Mouse (Mus musculus): ENCODE measurements around the gene Vps26b.

The Vps26b gene

GRCm38 (mm10) chr9:27005231-27005630 lies 24.6 kb downstream of the Vps26b start:
- no peak for TF ChIP-seq GATA4 (IDR thresholded peaks at IDR 0.05; ENCODE audit: insufficient replicate concordance, low read length)

GRCm38 (mm10) chr9:26999461-27000395 lies 30.1 kb downstream of the Vps26b start, which contains the start of the genes Acad8 and Thyn1:
Gene Acad8 (minus strand): TSS chr9:26999566.
Gene Thyn1 (plus strand): TSS chr9:26999710.
- TF ChIP-seq GATA4 (IDR thresholded peaks at IDR 0.05; ENCODE audit: insufficient replicate concordance, low read length) = no peak

DNA sequence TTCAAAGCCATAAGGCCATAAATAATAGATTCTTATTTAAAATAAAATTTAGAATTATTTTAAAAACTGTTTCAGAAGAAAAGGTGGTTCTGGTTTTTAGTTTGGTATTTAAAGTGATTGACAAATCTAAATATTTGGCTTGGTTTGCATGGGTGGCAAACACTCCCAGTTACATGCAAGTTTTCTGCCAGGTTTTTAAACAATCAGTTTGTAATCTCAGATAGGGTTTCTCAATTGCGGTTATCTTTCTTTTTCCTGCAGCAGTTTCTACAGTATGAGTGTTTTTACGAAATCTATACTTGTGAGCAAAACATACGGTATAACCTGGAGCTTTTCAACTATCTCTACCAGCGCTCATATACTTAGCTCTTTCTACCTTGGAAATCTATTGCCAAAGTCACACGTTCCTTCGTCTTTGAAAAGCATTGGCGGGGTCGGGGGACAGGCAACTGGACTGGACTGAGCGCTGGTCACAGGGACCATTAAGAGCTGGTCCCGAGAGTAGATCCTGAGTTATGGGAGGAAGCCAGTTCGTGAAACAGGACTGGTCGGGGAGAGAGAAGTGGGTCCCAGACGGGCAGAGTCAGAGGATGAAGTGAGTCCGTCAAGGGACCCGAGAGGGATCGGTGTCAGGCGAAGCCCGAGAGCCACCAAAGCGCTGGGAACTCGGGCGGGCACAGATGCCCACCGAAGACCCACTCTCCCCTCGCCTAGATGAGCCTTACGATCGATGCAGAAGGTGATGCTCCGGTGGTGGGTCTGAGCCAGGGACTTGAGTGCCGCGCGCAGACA lies 31.0 kb downstream of the Vps26b start:
- no peak for TF ChIP-seq GATA4 (IDR thresholded peaks at IDR 0.05; ENCODE audit: insufficient replicate concordance, low read length)

DNA sequence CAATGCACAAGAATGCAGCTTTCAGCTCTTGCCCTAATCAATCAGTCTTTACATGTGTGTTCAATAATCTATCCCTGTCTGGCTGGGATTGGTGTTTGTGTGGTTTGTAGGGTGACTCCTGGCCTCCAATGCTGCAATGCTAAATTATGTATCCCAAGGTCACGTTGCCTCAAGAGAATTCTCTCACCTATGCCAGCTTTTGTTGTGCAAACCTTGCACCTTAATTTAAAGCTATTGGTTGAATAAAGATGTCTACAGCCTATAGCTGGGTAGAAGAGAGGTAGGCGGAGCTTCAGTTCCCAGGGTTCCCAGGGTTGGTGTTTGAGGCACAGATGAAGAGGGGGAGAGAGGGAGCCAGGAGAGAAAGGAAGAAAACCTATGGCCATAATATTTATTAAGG lies 32.4 kb downstream of the Vps26b start:
- TF ChIP-seq GATA4 (IDR thresholded peaks at IDR 0.05; ENCODE audit: insufficient replicate concordance, low read length) = no peak

- TF ChIP-seq GATA4 (IDR thresholded peaks at IDR 0.05; ENCODE audit: insufficient replicate concordance, low read length) = no peak
These were observed 32.8 kb downstream of the Vps26b start for GRCm38 (mm10) chr9:26997062-26997461.

DNA sequence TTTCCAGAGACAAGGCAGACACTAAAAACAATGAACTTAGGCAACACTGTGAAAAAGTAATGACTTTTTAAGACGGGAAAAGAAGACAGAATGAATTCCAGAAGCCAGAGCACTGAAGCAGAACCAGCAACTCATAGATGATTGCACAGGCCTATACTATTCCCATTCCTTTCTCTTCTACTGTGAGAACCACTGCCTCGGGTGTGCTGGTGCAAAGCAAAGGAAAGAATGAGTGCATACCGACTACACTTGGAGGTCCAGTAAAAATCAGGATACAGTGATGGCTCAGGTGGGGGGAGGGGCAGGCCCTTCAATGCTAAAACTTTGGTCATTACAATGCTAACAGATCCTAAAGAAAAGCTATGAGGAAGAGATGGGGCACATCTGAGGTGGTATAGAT lies 36.0 kb downstream of the Vps26b start:
- TF ChIP-seq GATA4 (IDR thresholded peaks at IDR 0.05; ENCODE audit: insufficient replicate concordance, low read length) = no peak

DNA sequence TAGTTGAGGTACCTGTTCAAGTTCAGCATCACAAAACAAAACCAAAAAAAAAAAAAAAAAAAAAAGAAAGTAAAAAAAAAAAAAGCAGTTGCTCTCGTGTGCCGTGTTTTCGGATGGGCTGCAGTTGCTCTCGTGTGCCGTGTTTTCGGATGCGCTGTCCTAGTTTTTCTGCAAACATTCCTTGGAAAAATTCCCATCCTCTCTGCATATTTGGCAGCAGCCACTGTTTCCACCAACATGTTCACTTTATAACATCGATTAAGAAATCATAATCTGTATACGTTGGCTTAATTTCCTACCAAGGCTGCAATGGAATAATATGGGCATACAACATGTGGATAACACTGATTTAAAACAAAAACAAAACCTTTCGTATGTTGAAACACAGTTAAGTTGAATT lies 36.7 kb downstream of the Vps26b start:
- TF ChIP-seq GATA4 (IDR thresholded peaks at IDR 0.05; ENCODE audit: insufficient replicate concordance, low read length) = no peak

DNA sequence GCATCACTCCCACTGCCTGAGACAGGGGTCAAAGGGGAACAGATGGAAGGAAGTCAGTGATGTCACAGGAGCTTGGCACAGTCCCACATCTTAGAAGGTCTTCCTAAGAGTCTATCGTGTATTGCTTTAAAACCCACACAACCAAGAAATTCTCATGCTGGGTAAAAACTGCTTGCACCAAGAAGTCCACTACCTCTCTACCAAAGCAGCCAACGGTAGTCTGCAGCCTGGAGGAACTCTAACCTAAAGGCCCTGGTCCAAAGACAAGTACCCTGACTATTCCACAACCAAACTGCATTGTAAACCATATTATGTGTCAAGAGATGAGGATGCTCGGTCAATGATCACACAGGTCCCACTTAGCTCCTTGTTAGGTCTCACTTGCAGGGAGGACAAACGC lies 39.7 kb downstream of the Vps26b start:
- no peak for TF ChIP-seq GATA4 (IDR thresholded peaks at IDR 0.05; ENCODE audit: insufficient replicate concordance, low read length)

DNA sequence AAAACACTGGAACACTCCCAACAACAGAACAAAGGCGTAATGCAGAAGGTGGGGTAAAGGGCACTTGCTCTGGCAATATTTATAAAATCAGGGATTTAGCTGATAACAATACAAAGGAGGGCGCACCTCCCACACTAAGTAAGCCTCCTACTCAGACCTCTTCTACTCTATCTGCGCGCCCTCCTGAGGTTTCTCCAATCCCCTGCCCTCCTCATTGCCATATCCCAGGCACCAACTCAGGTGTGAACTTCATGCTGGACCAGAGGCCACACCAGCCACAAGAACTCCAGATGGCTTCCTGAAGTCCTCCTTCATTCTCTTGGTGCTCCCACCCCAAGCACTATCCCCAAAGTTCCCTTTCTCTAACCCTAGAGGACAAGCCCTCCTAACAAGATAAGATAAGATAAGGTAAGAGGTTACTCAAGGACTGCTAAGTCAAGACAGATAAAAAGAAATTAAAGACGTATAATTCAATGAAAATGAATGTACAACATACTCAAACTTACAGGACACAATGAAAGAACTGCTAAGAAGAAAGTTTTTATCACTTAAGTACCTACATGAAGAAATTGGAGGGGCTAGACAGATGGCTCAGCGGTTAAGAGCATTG lies 44.1 kb downstream of the Vps26b start:
- no peak for TF ChIP-seq GATA4 (IDR thresholded peaks at IDR 0.05; ENCODE audit: insufficient replicate concordance, low read length)

GRCm38 (mm10) chr9:26985090-26985613 lies 44.7 kb downstream of the Vps26b start:
- no peak for TF ChIP-seq GATA4 (IDR thresholded peaks at IDR 0.05; ENCODE audit: insufficient replicate concordance, low read length)

- no peak for TF ChIP-seq GATA4 (IDR thresholded peaks at IDR 0.05; ENCODE audit: insufficient replicate concordance, low read length)
These were observed 51.1 kb downstream of the Vps26b start for GRCm38 (mm10) chr9:26978776-26979175.

DNA sequence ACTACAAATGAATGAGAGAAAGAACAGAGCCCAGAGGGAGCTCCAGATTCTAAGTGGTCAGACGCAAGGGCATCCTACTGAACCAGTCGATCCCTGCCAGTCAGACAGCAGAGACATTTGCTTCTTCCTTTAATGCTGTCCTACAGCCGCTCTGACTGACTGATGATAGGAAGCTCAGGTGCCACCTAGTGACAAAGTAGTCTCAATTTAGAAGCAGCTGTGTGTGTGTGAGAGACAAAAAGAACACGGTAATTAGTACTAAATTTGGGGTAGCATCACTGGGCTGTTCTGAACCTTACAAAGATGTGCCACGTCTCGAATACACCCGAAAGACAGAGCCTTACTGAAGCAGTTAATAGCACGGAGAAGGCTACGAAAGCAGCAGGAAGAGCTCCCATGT lies 52.1 kb downstream of the Vps26b start:
- TF ChIP-seq GATA4 (IDR thresholded peaks at IDR 0.05; ENCODE audit: insufficient replicate concordance, low read length) = no peak
